Mouse (Mus musculus) liver (tissue): ENCODE measurements at regions not wholly inside any gene's neighbourhood (a gene's known extent, or its start where the extent isn't known, plus 50 kb on each side); places are given as distances from the start of the nearest gene placed in this dataset.
"Not testable (repeated sequence)": the region's sequence is repeated elsewhere in the genome, so short reads cannot be mapped to it uniquely, and the experiment has no call there.

Experiments
- DNase-seq: peaks from one replicate; pipeline ENCODE4 v3.0.0-alpha.2; 2020; ENCODE audit warnings: mixed read lengths

- DNase-seq: peak; percentile 68
These were observed 222.3 kb downstream of the Brms1l start for GRCm38 (mm10) chr12:56058463-56058862.

- DNase-seq: no peak
These were observed 219.3 kb downstream of the Brms1l start for GRCm38 (mm10) chr12:56055382-56055781.

GRCm38 (mm10) chr12:56046050-56046449, 209.9 kb downstream of the Brms1l start:
- no peak for DNase-seq

GRCm38 (mm10) chr12:56020954-56021514, 184.9 kb downstream of the Brms1l start:
- DNase-seq: no peak

GRCm38 (mm10) chr12:56020547-56020946, 184.4 kb downstream of the Brms1l start:
- DNase-seq: no peak

GRCm38 (mm10) chr12:56009976-56010375, 173.9 kb downstream of the Brms1l start:
- DNase-seq: no peak

- no peak for DNase-seq
These were observed 169.7 kb downstream of the Brms1l start for GRCm38 (mm10) chr12:56005846-56006245.

- no peak for DNase-seq
These were observed 169.2 kb downstream of the Brms1l start for GRCm38 (mm10) chr12:56005321-56005720.

GRCm38 (mm10) chr12:56004479-56004878, 168.4 kb downstream of the Brms1l start:
- DNase-seq: no peak

GRCm38 (mm10) chr12:56003561-56003960, 167.4 kb downstream of the Brms1l start:
- DNase-seq: no peak

- no peak for DNase-seq
These were observed 160.7 kb downstream of the Brms1l start for GRCm38 (mm10) chr12:55996585-55997377.

- DNase-seq: no peak
These were observed 147.6 kb downstream of the Brms1l start for GRCm38 (mm10) chr12:55983565-55984351.

- DNase-seq: no peak
These were observed 147.0 kb downstream of the Brms1l start for GRCm38 (mm10) chr12:55983128-55983527.

- DNase-seq: no peak
These were observed 138.1 kb downstream of the Brms1l start for GRCm38 (mm10) chr12:55974262-55974661.

GRCm38 (mm10) chr12:55959319-55959718, 123.2 kb downstream of the Brms1l start:
- not testable (repeated sequence) for DNase-seq

- no peak for DNase-seq
These were observed 104.4 kb downstream of the Brms1l start for GRCm38 (mm10) chr12:55940566-55940965.

GRCm38 (mm10) chr12:55939281-55940142, 103.4 kb downstream of the Brms1l start:
- DNase-seq: no peak

GRCm38 (mm10) chr12:55934172-55934571, 98.0 kb downstream of the Brms1l start:
- no peak for DNase-seq

- DNase-seq: no peak
These were observed 97.3 kb downstream of the Brms1l start for GRCm38 (mm10) chr12:55933417-55933816.

- no peak for DNase-seq
These were observed 94.3 kb downstream of the Brms1l start for GRCm38 (mm10) chr12:55930468-55930867.

- no peak for DNase-seq
These were observed 90.8 kb downstream of the Brms1l start for GRCm38 (mm10) chr12:55926974-55927321.

GRCm38 (mm10) chr12:55926276-55926973, 90.3 kb downstream of the Brms1l start:
- no peak for DNase-seq
